Mouse (Mus musculus) thymus, postnatal 14 days (tissue): Measurements from ENCODE around the gene Fam57a.
"Not testable (repeated sequence)": the region's sequence is repeated elsewhere in the genome, so short reads cannot be mapped to it uniquely, and the experiment has no call there.

ENCODE experiments used
- DNase-seq: peaks from one replicate; pipeline ENCODE4 v3.0.0; 2021

Fam57a gene

DNA sequence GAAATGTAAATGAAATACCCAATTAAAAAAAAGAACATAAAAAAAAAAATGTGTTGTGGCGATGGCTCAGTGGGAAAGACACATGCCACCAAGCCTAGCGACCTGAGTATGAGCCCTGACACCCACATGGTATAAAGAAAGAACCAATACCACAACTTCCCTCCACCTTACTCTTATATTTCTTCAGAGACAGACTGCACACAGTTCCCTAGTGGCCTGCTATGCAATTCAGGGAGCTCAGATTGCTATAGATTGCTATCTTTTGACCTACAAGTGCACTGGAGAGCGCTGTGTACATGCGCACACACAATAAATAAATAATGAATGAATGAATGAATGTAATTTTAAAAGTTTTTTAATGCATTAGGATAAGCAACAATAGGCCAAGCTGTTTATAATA lies 4.3 kb downstream of the Fam57a start:
- no peak for DNase-seq

DNA sequence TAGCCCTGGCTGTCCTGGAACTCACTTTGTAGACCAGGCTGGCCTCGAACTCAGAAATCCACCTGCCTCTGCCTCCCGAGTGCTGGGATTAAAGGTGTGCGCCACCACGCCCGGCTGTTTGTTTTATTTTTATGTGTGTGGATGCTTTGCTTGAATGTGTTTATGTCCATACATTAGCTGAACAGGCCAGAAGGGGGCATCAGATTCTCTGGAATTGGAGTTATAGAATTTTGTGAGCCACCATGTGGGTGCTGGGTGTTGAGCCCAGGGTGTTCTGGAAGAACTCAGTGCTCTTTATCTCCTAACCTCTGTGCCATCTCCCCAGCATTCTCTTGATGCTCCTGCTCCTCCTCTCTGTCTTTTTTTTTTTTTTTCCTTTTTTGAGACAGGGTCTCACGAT lies 7.4 kb downstream of the Fam57a start:
- DNase-seq: no peak

DNA sequence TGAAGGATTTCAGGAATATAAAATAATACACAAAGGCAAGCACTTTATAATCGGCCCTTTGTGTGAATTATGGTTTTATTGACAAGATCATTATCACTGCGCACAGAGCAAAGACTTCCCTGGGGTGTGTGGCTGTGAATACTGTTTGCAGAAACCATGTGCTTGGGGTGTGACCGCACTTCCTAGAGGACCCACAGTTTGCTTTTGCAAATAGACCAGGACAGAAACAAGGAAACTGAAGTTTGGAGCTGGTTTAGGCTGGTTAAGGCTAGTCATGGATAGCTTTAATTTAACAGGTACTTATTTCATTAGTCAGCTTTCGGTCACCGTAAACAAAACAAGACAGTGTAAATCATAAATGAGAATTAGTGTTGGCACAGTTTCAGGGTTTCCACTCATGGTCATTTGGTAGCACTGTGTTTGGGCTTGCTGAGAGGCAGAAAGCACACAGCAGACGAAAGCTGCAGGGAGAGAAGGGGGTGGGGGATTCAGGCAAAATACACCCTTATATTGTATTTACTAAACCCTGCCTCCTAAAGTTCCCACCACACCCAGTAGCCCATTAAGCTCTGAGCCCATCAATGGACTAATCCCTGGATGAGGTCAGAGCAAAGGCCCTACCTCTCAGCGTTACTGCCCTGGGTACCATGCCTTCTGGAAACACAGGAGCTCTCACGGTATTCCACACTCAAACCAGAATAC lies 17.0 kb downstream of the Fam57a start:
- no peak for DNase-seq

DNA sequence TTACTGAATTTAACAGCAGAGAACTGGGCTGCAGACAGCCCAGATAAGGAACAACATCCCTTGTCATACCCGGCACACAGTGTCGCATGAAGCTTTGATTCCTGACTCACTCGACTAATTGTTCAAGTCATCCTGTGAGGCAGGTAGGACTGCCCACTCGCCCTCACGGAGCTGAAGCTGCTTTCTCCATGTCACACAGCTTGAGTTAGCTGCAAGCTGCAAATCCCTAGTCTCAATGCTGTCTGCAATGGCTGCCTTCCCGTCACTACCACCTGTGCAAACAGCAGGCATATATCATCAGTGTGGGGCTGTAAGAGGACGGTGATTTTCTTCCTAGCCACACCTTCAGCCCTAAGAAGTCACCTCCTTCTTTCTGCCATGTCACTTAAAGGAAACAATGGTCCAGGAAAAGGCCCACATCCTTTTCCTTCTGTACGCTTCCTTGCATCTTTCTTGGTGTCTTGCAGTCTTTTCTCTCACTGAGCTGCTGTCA lies 17.6 kb downstream of the Fam57a start:
- DNase-seq: no peak

DNA sequence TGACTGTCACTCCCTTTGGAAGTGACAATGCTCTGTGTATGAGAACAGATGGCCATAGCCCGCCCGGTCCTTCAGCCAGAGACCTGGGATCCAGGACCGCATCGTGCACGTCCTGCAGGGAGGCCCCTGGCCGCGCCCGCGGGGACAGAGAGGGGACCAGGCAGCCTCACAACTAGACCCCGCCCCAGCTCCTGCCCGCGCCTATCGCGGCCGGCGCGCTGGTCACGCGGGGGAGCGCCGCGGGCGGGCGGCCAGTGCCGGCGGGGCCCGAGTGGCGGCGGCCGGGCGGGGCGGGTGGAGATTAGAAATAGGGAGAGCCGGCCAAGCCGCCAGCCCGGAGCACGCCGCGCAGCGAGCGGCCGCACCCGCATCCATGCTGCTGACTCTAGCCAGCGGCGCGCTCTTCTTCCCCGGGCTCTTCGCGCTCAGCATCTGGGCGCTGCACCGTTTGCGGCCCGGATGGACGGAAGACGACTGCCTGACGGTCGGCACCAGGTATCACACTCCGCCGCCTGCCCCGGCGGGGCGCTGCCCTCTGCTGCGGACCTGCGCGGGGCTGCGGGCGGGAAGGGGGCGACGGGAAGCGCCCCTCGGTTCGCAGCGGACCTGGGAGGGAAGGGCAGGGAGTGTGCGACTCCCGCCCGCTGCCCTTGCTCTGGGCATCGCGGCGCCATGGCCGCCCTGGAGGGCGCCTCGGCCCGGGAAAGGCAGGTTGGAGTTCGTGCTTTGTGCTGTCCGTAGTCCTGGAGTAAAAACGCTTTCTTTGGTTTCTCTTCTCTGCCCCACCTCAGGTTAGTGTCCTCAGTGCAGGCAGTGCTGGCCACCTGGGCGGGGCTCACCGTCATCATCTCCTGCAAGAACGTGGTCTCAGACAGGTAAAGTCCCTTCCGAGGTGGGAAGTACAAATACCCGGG lies 22.5 kb downstream of the Fam57a start:
- DNase-seq: peak; percentile 31

DNA sequence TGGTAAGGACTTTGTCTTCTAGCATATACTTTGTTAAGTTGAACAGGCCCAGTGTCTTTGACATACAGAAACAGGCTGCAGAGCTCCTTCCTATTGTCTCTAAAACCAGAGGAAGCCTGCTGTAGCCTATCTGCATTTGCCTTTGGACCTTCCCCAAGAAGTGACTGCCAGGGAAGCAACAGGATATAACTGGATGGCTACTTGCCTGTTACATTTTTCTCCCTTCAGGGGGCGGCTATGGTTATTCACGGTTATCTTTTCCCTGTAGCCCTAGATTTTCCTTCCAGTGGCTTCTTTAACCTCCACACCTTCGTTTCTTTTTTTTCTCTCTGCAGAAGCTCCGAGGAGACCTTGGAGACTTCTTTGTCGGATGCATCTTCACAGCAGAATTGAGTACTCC lies 27.3 kb downstream of the Fam57a start:
- DNase-seq: no peak

DNA sequence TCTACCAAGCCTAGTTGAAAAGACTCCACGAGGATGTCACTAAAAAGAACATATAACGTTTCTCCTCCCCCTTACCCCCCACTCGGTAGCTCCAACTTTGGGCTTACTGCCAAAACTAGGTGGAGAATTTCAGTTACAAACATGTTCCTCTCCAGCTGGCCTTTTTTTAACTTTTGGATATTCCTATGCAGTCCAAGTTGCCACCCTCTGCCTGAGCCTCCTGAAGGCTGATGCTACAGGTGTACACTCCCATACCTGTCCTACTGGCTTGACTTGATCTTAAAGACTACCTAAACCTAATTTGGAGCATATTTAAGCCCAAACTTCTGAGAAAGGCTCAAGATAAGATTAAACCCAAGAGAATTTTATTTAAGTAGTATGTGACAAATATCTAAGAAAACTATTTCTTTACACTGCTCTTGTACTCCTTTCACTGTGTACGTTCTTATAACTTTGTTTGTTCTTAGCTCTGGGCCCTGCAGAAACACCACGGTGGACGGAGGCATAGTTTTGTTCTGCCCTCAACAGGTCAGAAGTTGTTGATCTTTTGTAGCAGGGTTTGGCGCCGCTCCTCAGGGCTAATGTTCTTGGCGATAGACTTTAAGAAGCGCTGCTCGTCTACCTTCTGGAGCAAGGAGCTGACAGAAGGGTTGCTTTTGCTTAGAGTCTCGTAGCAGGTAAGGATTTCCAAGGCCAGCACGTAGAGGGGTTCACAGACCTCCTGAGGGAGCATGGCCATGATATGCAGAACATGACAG lies 30.9 kb downstream of the Fam57a start:
- no peak for DNase-seq

DNA sequence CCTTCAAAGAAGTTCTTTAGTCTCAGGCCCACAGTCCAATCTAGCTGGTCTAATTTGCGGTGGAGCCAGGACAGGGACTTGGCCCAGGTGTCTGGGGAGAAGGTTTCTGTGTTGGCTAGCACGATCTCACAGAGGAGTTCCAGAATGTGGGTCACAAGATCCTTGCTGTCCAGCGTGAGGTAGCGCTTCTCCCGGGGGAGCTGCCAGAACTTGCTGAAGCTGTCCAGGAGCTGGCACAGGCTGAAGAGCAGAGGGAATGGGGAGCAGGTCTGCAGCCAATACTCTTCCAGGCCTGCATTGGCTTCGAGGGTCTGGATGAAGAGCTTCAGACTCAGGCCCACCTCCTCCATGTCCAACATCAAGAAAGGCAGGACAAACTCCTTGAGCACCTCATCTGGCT lies 32.1 kb downstream of the Fam57a start:
- DNase-seq: not testable (repeated sequence)

DNA sequence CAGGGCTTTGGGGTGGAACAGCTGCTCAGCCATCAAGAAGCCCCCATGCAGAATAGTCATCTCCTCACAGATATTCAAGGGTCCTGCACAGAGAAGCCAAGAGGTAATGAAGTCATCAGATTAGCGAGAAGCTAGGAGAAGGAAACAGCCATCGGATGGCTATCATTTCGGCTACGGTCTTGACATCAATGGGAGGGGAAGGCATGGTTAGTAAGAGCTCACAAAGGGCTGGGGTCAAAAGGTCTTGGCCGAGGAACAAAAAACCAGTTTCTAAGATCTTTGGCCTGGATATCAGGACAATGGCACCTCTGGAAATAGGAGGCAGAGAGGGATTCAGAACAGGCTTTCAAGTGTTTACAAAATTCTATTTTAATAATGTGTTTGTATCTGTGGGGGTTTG lies 34.4 kb downstream of the Fam57a start:
- no peak for DNase-seq

DNA sequence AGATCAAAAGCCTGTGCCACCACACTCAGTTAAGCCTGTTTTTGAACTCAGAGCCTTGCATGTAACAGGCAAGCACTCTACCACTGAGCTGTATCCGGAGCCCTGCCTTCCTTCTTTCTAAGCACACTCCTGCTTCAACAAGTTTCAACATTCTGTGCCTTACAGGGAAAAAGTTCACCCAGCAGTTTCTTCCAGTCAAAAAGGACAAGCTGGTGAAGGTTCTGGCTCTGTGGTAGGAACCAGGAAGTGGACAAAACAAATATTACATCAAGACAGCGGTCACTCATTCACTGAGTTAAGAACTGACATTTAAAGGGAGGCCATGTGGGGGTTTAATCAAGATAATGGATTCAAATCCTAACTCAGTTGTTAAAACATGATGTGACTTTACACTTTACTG lies 35.5 kb downstream of the Fam57a start:
- DNase-seq: peak; percentile 6

DNA sequence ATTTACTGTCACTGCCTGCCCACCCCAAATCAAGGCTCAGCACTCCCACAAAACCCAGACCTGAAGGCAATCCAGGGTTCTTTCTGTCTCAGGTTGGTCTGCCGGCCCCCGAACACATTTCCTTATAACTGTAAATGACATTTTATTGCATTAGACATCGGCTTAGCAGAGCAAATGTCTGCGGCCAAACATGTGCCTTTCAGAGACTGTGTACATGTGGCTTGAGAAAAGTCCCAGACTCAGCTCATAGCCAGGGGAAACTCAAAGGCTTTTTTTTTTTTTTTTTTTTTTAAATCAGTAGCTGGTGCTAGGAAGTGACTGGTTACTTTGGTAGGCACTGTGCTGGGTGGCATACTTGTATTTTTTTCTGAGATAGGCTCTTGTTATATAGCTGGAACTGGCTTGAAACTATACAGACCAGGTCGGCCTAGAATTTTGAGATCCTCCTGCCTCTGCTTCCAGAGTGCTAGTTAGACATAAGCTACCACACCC lies 36.6 kb downstream of the Fam57a start:
- DNase-seq: no peak

DNA sequence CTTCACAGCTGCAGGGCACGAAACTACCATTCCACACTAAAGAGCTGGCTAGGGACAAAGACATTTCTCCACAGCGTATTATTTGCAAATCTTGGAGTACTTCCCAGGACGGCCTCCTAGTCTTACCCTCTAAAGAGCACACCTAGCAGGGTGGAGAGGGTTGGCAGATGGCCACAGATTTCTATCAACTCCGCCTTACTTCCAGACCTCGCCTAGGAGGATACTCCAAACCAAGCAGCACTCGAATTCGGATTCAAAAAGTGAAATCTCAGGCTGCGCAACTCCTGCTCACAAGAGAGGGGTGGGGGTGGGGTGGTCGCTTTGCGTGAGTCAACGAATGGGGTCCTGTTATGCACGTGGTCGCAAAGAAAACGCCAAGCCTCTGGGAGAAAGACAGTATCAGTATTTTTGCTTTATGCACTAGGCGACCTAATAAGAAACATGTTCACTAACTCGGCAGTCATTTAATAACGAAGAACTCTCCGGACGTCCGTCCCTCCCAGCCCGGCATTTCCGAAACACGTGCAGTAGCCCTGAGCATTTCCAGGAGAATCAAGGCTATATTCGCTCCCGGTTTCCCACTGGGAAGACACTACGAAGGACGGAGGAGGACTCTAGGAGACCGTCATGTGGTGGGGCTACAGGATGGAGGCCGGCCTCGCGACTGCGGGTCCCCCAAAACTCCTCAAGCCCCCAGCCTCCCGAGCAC lies 37.4 kb downstream of the Fam57a start:
- peak; percentile 7 for DNase-seq

DNA sequence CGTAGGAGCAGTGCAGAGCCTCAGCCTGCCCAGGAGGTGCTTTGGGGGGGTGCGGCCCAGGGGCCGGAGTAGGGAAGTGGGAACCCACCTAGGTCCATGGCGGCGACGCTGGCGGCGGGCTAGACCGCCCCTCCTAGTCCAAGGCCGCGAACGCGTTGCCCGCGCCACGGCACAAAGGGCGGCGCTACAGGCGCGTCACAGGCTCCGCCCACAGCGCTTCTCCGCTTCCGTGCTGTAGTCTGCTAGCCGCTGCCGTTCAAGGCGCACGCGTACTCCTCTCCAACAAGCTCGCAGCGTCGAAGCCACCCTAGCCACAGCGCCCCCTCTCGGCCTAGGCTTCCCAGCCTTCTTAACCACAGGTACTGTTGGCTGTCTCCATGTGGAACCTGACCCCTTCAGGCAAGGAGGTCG lies 37.9 kb downstream of the Fam57a start, which contains the start of the genes Dbil5 and Gemin4:
Gene Dbil5, plus strand, starts transcription at position 219 of the 411 bp plus-strand sequence.
Gene Gemin4, minus strand, starts transcription at position 275 of the 411 bp plus-strand sequence.
- peak; percentile 98 for DNase-seq

DNA sequence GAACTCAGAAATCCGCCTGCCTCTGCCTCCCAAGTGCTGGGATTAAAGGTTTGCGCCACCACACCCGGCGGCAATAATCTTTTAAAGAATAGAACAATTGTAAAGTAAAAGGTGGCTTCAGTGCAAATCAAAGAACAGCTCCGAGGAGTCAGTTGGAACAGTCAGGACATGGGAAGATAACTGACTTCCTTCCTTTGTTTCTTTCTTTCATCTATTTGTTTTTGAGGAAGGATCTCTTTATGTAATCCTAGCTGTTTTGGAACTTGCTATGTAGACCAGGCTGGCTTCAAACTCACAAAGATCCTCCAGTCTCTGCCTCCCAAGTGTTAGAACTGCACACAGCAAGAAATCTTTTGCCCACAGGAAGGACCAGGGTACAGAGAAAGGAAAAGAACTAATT lies 45.2 kb downstream of the Fam57a start:
- no peak for DNase-seq

DNA sequence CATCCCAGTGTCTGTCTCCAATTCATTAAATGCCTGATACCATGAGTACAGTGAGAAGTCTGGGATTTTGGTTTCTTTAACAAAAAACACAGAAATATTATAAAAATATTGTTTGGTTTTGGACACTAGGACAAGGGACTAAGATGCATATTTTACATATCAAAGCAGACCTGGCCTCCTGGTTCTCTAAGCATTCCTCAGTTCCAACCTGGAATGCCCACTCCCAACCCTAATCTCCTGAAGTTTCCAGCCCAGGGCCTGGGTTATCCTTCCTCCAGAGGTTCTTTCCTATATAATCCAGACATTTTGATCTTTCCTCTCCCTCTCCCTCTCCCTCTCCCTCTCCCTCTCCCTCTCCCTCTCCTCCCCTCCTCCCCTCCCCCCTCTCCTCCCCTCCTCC lies 45.6 kb downstream of the Fam57a start:
- no peak for DNase-seq

DNA sequence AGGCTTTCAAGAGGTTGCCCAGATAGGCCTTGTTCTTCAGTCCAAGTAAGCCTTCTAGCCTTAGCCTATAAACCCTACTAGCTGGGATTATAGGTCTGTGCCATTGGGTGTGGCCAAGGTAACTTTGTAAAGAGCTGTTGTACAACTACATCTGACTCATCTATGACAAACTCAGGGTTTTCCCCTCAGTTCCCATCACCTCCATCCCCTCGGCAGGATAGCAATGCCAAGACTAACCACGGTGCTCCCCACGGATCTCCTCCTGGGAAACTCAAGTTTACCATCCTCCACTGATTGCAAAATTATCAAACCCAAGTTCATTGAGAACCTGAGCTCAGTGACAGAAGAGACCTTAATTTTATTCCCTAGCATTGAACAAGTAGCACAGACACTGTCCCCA lies 56.7 kb downstream of the Fam57a start:
- DNase-seq: no peak

DNA sequence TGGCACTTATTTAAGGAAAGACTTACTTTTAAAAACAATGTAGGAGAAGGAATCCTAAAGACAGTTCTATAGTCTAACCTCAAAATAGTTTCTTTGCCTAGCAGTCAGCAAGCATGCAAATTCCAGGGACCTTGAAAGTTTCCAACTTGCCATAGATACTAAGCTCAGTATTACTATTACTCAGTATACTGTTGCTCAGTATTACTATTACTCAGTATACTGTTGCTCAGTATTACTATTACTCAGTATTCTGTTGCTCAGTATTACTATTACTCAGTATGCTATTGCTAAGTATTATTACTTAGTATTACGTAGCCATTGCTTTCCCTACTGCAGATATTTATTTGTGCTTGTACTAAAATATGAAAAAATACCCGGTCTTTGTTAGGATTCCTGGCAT lies 60.3 kb downstream of the Fam57a start:
- no peak for DNase-seq

DNA sequence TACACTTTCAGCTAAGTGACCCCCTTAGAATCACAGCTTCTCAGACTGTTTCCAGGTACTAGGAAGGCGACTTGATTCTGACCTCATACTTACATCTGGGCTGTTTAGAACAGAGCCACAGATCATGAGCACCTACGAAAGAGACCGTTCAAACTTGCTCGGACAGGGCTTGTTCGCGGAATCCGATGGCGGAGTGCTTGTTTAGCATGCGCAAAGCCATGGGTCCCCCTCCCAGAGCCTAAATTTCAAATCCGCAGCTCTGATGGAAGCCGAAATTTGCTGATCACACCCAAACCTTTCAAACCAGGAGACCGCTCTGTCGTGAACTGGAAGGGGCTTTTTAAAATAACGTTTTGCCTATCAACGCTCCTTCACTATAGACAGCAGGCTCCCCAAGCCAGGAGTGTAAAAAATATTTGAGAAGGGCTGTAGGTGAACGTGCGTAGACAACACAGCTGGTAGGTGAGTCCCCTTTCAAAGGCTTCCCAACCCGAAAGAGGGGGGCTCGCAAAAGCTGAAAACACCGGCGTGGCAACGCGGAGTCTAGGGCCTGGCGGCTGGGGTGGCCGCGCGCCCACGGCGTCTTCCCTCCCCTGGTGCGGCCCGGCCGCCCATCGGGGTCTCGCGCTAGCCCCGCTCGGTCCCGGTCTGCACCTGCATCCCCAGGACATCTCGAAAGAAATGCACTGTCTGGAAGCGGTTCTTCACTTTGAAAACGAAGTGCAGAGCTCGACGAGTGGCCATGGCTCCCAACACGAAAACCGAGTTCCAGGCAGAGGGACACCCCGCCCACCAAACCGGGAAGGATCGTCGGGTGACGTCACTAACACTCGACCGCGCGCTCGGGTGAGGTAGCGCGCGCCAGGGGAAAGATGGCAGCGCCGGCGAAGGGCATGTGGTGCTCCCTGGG lies 63.7 kb downstream of the Fam57a start, which contains the start of the genes Mrm3 and Glod4:
Gene Mrm3, plus strand, starts transcription at position 815 of the 910 bp plus-strand sequence.
Gene Glod4, minus strand, starts transcription at position 825 of the 910 bp plus-strand sequence.
- DNase-seq: peak; percentile 92

DNA sequence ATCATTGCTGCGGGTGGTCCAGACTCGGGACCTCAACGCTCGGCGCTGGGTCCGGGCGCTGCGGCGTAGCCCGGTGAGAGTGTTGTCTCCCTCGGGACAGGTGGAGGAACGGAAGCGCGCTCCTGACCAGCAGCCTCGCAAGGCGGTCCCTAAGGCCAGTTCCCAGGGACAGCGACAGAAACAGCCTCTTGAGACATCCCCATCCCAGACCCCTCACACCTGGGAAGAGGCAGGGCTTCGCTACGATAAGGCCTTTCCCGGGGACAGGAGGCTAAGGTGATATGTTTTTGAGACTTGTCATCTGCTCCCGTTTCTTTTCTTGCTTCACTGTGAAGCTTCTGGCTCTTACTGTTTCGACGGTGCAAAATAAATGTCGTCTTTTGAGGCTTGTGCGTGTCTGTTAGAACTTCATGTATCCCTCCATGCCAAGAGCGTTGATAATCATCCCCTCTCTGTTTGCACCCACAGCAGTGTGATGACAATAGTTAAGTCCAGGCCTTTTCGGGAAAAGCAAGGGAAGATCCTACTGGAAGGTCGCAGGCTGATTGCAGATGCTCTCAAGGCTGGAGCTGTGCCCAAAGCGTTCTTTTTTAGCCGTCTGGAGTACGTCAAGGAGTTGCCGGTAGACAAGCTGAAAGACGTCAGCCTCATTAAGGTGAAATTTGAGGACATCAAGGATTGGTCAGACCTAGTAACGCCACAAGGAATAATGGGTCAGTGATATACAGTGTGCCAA lies 64.5 kb downstream of the Fam57a start:
- no peak for DNase-seq

DNA sequence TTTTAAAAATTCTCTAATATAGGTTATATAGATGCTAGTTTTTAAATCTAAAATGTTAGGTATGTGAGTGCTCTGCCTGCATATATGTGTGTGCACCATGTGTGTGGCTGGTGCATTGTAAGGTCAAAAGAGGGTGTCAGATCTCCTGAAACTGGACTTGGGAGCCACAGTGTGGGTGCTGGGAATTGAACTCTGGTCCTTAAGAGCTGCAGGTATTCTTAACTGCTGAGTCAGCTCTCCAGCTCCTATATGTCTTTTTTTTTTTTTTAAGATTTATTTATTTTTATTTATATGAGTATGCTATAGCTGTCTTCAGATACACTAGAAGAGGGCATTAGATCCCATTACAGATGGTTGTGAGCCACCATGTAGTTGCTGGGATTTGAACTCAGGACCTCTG lies 67.0 kb downstream of the Fam57a start:
- no peak for DNase-seq
